Mouse (Mus musculus): ENCODE results near the gene Hopx. TPM values are rescaled to one million over a fixed set of nuclear protein-coding genes. Genes with fewer than 3 reads are reported as not detected.
A peak's percentile ranks its signal among the peaks of the same experiment; 100 is the strongest.

Hopx gene
- 3.9 and 4.9 TPM in 2 replicates for total RNA-seq (2012; rRNA removed)

DNA sequence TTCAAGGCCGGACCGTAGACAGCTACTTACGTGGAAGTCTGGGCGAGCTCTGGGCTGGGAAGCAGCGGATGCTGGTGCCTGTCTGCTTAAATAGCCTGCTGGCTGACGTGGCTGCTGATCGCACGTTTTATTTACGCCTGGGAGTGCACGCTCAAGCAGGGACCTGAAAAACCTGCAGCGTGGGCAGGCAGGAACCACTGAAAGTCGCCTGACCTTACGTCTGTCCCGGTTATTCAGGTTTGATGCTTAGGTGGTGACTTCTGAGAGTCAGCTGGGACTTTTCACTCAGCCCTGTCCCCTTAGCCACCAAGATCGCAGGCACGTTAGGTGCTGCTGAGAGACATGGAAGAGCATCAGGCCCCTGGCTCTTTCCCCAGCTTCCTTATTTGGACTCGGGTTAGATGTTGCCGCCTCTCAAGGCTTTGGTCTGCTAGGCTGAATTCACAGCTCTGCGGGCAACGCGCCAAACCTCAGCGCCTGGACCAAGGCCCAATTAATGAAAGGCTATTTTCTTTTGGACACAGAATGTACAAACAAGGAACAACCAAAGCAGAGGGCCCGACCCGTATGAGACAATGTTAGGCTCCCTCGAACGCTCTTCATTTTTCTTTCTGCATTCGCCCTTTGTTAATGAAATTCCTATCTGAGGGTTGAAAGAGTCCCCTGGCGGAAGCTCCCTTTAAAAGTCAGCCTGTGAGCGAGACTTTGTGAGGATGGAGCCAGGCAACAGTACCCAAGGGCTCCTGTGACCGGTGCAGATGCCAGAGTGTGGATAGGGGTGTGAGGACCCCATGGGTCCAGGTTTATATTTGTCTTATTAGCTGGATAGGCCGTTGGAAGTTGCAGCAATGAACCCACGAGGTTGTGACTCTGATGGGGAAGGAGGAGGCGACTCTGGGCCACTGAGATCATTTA, at the start of gene Hopx:
Hopx (minus strand) TSS at position 305 of the 915 bp plus-strand sequence.
- Histone ChIP-seq H3K9ac (ENCODE audit: insufficient read depth, low read depth, low read length, poor library complexity, severe bottlenecking) (no peak within 1 kb of the TSS), H3K4me1 (ENCODE audit: control insufficient read depth in 2 of 2, insufficient read depth in 2 of 2, low read length in 2 of 2, poor library complexity in 1 of 2) (peaks cover 4 to 14% of the 10 kb centered on the region in 2 experiments; a peak in 2 of 4 replicates), H3K4me3 (ENCODE audit: insufficient read depth in 1 of 2, low read depth in 1 of 2, low read length in 2 of 2, poor library complexity in 1 of 2, severe bottlenecking in 1 of 2) (peak within 1 kb of the TSS in 1 of 2 experiments; percentile 16; a peak in 1 of 4 replicates), H3K27ac (ENCODE audit: insufficient read depth, low read depth, low read length, poor library complexity, severe bottlenecking) (no peak within 1 kb of the TSS), H3K36me3 (ENCODE audit: control insufficient read depth, insufficient read depth, low read length, poor library complexity, severe bottlenecking) (no peaks in the 10 kb centered on the region), H3K9me3 (ENCODE audit: control insufficient read depth, insufficient read depth, low read depth, low read length) (no peaks in the 10 kb centered on the region)
- no peak; the same call in 1 of the 2 replicates for TF ChIP-seq ZC3H11A (IDR thresholded peaks at IDR 0.05; ENCODE audit: borderline replicate concordance, low read depth, low read length)
- DNase-seq (ENCODE audit: low read depth, low spot score) = no peak
- in situ Hi-C loops (cut with MboI; ENCODE audit: low sequenced_read_pairs in 2 of 2, unreplicated experiment in 2 of 2) = no loop called here

DNA sequence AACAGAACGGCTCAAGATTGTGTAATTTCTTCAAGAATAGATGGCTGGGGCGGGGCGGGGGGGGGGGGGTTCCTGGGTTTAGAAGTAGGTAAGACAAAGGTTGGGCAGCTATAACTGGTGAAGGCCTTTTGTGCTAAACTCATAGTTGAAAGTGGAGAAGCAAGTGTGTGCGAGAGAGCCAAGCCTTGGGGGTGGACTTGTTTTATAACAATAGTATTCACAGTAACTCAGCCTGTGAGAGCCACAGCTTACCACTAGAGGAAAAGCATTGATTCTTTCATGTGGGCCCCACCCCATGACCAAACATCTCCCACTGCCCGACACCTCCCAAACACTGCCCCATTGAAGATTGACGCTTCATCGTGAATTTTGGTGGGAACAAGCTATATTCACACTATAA, 48.7 kb upstream of the Hopx start:
- H3K9me3 ChIP-seq (ENCODE audit: control insufficient read depth, insufficient read depth, low read depth, low read length) = no peaks in the 10 kb centered on the region
- no peak for TF ChIP-seq HCFC1 (IDR thresholded peaks at IDR 0.05; ENCODE audit: borderline replicate concordance, insufficient read depth, low read length)
- TF ChIP-seq MAFK (IDR thresholded peaks at IDR 0.05; ENCODE audit: insufficient read depth, low read depth, low read length) = no peak
- no peak for TF ChIP-seq ZNF384 (IDR thresholded peaks at IDR 0.05; ENCODE audit: low read depth, low read length)
- no peak for TF ChIP-seq CHD2 (IDR thresholded peaks at IDR 0.05; ENCODE audit: low read depth, low read length)
- TF ChIP-seq ZC3H11A (IDR thresholded peaks at IDR 0.05; ENCODE audit: borderline replicate concordance, low read depth, low read length) = no peak
- no peak for DNase-seq (ENCODE audit: low read depth, low spot score)
- H3K4me3 ChIP-seq (ENCODE audit: insufficient read depth in 1 of 2, low read depth in 1 of 2, low read length in 2 of 2, poor library complexity in 1 of 2, severe bottlenecking in 1 of 2) = no peak overlapping the region
- no peak overlapping the region for H3K27ac ChIP-seq (ENCODE audit: insufficient read depth, low read depth, low read length, poor library complexity, severe bottlenecking)
- H3K4me1 ChIP-seq (ENCODE audit: control insufficient read depth in 2 of 2, insufficient read depth in 2 of 2, low read length in 2 of 2, poor library complexity in 1 of 2) = peaks cover 0 to 9% of the 10 kb centered on the region in 2 experiments; a peak in 3 of 4 replicates
- in situ Hi-C loops (cut with MboI; ENCODE audit: low sequenced_read_pairs in 2 of 2, unreplicated experiment in 2 of 2) = no loop called here
- H3K9ac ChIP-seq (ENCODE audit: insufficient read depth, low read depth, low read length, poor library complexity, severe bottlenecking) = no peak overlapping the region
- H3K36me3 ChIP-seq (ENCODE audit: control insufficient read depth, insufficient read depth, low read length, poor library complexity, severe bottlenecking) = no peaks in the 10 kb centered on the region

DNA sequence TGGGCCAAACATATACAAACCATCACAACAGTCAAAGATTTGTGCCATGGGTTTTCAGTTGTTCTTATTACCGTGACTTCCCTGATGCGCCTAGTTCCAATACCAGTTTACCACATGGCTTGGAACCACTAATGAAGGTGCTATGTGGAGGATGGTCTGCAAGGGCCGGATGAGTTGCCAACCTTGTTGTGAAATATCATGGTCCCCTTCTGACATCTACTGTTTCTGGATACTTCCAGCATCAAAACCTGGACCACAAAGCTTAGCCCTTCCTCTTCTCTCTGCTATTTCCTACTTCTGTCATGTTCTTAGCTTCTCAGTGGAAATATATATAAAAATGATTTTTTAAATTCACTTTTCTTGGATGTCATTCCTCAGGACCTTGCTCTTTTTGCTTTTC, 47.6 kb upstream of the Hopx start:
- peaks cover 1 to 15% of the 10 kb centered on the region in 2 experiments; a peak in 2 of 4 replicates for H3K4me1 ChIP-seq (ENCODE audit: control insufficient read depth in 2 of 2, insufficient read depth in 2 of 2, low read length in 2 of 2, poor library complexity in 1 of 2)
- H3K9me3 ChIP-seq (ENCODE audit: control insufficient read depth, insufficient read depth, low read depth, low read length) = no peaks in the 10 kb centered on the region
- no peak overlapping the region for H3K9ac ChIP-seq (ENCODE audit: insufficient read depth, low read depth, low read length, poor library complexity, severe bottlenecking)
- DNase-seq (ENCODE audit: low read depth, low spot score) = no peak
- no peaks in the 10 kb centered on the region for H3K36me3 ChIP-seq (ENCODE audit: control insufficient read depth, insufficient read depth, low read length, poor library complexity, severe bottlenecking)
- H3K4me3 ChIP-seq (ENCODE audit: insufficient read depth in 1 of 2, low read depth in 1 of 2, low read length in 2 of 2, poor library complexity in 1 of 2, severe bottlenecking in 1 of 2) = no peak overlapping the region
- TF ChIP-seq ZNF384 (IDR thresholded peaks at IDR 0.05; ENCODE audit: low read depth, low read length) (no peak), CHD2 (IDR thresholded peaks at IDR 0.05; ENCODE audit: low read depth, low read length) (no peak), ZC3H11A (IDR thresholded peaks at IDR 0.05; ENCODE audit: borderline replicate concordance, low read depth, low read length) (no peak), HCFC1 (IDR thresholded peaks at IDR 0.05; ENCODE audit: borderline replicate concordance, insufficient read depth, low read length) (no peak), MAFK (IDR thresholded peaks at IDR 0.05; ENCODE audit: insufficient read depth, low read depth, low read length) (no peak)
- no peak overlapping the region for H3K27ac ChIP-seq (ENCODE audit: insufficient read depth, low read depth, low read length, poor library complexity, severe bottlenecking)
- in situ Hi-C loops (cut with MboI; ENCODE audit: low sequenced_read_pairs in 2 of 2, unreplicated experiment in 2 of 2) = no loop called here

DNA sequence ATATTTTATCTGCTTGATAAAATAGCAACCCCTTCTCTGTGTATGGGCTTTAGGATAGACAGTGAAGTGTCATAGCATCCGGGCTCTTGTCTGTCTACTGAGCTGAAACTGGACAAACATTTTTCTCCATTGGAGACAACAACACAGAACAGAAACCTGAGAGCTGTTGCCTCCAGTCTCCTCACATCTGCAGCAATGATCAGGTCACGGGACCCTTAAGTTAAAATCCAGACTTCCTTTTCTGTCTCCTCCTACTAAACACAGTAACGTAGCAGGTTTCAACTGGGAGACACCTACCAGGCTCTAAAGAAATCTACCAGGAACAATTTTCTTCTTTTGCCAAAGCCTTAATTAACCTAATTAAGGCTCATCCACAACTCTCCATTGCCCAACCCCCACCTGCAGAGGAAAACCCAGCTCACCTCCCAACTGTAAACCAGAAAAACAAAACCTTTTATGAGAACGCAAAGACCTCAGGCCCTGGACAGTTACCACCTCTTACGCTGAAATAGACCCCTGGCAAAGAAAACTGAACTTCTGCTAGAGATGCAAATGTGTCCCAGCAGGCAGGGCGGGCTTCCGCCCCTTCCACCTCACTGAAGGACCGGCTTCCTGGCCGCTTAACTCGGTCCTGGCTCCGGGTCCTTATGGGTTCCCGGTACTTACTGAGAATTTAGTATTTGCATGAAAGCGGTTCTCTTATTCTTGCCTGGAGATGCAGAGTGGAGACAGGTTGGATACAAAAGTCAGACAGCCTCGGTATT, 43.0 kb upstream of the Hopx start:
- no peak for DNase-seq (ENCODE audit: low read depth, low spot score)
- no peak for TF ChIP-seq CHD2 (IDR thresholded peaks at IDR 0.05; ENCODE audit: low read depth, low read length)
- TF ChIP-seq HCFC1 (IDR thresholded peaks at IDR 0.05; ENCODE audit: borderline replicate concordance, insufficient read depth, low read length) = no peak
- Histone ChIP-seq H3K9ac (ENCODE audit: insufficient read depth, low read depth, low read length, poor library complexity, severe bottlenecking) (no peak overlapping the region), H3K36me3 (ENCODE audit: control insufficient read depth, insufficient read depth, low read length, poor library complexity, severe bottlenecking) (no peaks in the 10 kb centered on the region), H3K4me3 (ENCODE audit: insufficient read depth in 1 of 2, low read depth in 1 of 2, low read length in 2 of 2, poor library complexity in 1 of 2, severe bottlenecking in 1 of 2) (peak overlapping the region in 1 of 2 experiments; percentile 23; a peak in 1 of 4 replicates), H3K9me3 (ENCODE audit: control insufficient read depth, insufficient read depth, low read depth, low read length) (no peaks in the 10 kb centered on the region), H3K27ac (ENCODE audit: insufficient read depth, low read depth, low read length, poor library complexity, severe bottlenecking) (no peak overlapping the region), H3K4me1 (ENCODE audit: control insufficient read depth in 2 of 2, insufficient read depth in 2 of 2, low read length in 2 of 2, poor library complexity in 1 of 2) (peaks cover 1 to 13% of the 10 kb centered on the region in 2 experiments; a peak in 3 of 4 replicates)
- in situ Hi-C loops (cut with MboI; ENCODE audit: low sequenced_read_pairs in 2 of 2, unreplicated experiment in 2 of 2) = no loop called here

Measured in ES-E14 (cell line).